Mouse (Mus musculus): Measurements from ENCODE around the gene 1700029I15Rik. TPM values are rescaled to one million over a fixed set of nuclear protein-coding genes. Genes with fewer than 3 reads are reported as not detected.

The 1700029I15Rik gene
- 0.44 and 1.5 TPM in 2 replicates for polyA plus RNA-seq (2014; fragmentation: Nextera tagmentation; extraction: Ambion mirVana)

- Histone ChIP-seq H3K27ac (replicated peaks in 1 of 2; ENCODE audit: control insufficient read depth in 1 of 2, insufficient read depth in 1 of 2, low read depth in 2 of 2, low read length in 2 of 2) (no peak within 1 kb of the TSS), H3K4me3 (ENCODE audit: control insufficient read depth in 1 of 2, insufficient read depth in 1 of 2, low read depth in 1 of 2, low read length in 2 of 2) (no peak within 1 kb of the TSS), H3K36me3 (ENCODE audit: control insufficient read depth, insufficient read depth, low read length) (peaks cover 55% of the 10 kb centered on the region), H3K27me3 (ENCODE audit: control insufficient read depth, insufficient read depth, low read length) (no peaks in the 10 kb centered on the region), H3K9ac (ENCODE audit: low read length) (no peak within 1 kb of the TSS), H3K4me1 (ENCODE audit: control insufficient read depth in 2 of 2, insufficient read depth in 2 of 2, low read length in 2 of 2) (no peaks in the 10 kb centered on the region), H3K4me2 (ENCODE audit: low read length) (no peak within 1 kb of the TSS), H3K9me3 (ENCODE audit: control insufficient read depth, low read length) (no peaks in the 10 kb centered on the region)
- ATAC-seq (ENCODE audit: insufficient number of reproducible peaks, insufficient read depth, low FRiP score, low read depth), result no peak
- WGBS, result 74% methylated on average over 5 of the region's 5 CpGs
Observed at GRCm38 (mm10) chr2:92381901-92382588, at the start of gene 1700029I15Rik. TSS of gene 1700029I15Rik (plus strand) at chr2:92382538.

- peaks cover 49% of the 10 kb centered on the region for H3K36me3 ChIP-seq (ENCODE audit: control insufficient read depth, insufficient read depth, low read length)
- H3K4me1 ChIP-seq (ENCODE audit: control insufficient read depth in 2 of 2, insufficient read depth in 2 of 2, low read length in 2 of 2), result no peaks in the 10 kb centered on the region
- H3K27me3 ChIP-seq (ENCODE audit: control insufficient read depth, insufficient read depth, low read length), result no peaks in the 10 kb centered on the region
- no peak overlapping the region for H3K27ac ChIP-seq (replicated peaks in 1 of 2; ENCODE audit: control insufficient read depth in 1 of 2, insufficient read depth in 1 of 2, low read depth in 2 of 2, low read length in 2 of 2)
- no peak for ATAC-seq (ENCODE audit: insufficient number of reproducible peaks, insufficient read depth, low FRiP score, low read depth)
- no peak overlapping the region for H3K4me2 ChIP-seq (ENCODE audit: low read length)
- H3K4me3 ChIP-seq (ENCODE audit: control insufficient read depth in 1 of 2, insufficient read depth in 1 of 2, low read depth in 1 of 2, low read length in 2 of 2), result no peak overlapping the region
- no peak overlapping the region for H3K9ac ChIP-seq (ENCODE audit: low read length)
- H3K9me3 ChIP-seq (ENCODE audit: control insufficient read depth, low read length), result no peaks in the 10 kb centered on the region
Observed at GRCm38 (mm10) chr2:92342418-92342817, 39.9 kb upstream of the 1700029I15Rik start.

GRCm38 (mm10) chr2:92347191-92347590, 35.1 kb upstream of the 1700029I15Rik start:
- Histone ChIP-seq H3K9me3 (ENCODE audit: control insufficient read depth, low read length) (no peaks in the 10 kb centered on the region), H3K27ac (replicated peaks in 1 of 2; ENCODE audit: control insufficient read depth in 1 of 2, insufficient read depth in 1 of 2, low read depth in 2 of 2, low read length in 2 of 2) (no peak overlapping the region), H3K9ac (ENCODE audit: low read length) (no peak overlapping the region), H3K27me3 (ENCODE audit: control insufficient read depth, insufficient read depth, low read length) (no peaks in the 10 kb centered on the region), H3K4me3 (ENCODE audit: control insufficient read depth in 1 of 2, insufficient read depth in 1 of 2, low read depth in 1 of 2, low read length in 2 of 2) (no peak overlapping the region), H3K4me1 (ENCODE audit: control insufficient read depth in 2 of 2, insufficient read depth in 2 of 2, low read length in 2 of 2) (0 out of 4 replicates have a peak, but pooled peaks cover 0 to 3% of the 10 kb centered on the region in 2 experiments), H3K36me3 (ENCODE audit: control insufficient read depth, insufficient read depth, low read length) (peaks cover 73% of the 10 kb centered on the region), H3K4me2 (ENCODE audit: low read length) (no peak overlapping the region)
- WGBS, result 88% methylated on average over 2 of the region's 2 CpGs
- ATAC-seq (ENCODE audit: insufficient number of reproducible peaks, insufficient read depth, low FRiP score, low read depth), result no peak

DNA sequence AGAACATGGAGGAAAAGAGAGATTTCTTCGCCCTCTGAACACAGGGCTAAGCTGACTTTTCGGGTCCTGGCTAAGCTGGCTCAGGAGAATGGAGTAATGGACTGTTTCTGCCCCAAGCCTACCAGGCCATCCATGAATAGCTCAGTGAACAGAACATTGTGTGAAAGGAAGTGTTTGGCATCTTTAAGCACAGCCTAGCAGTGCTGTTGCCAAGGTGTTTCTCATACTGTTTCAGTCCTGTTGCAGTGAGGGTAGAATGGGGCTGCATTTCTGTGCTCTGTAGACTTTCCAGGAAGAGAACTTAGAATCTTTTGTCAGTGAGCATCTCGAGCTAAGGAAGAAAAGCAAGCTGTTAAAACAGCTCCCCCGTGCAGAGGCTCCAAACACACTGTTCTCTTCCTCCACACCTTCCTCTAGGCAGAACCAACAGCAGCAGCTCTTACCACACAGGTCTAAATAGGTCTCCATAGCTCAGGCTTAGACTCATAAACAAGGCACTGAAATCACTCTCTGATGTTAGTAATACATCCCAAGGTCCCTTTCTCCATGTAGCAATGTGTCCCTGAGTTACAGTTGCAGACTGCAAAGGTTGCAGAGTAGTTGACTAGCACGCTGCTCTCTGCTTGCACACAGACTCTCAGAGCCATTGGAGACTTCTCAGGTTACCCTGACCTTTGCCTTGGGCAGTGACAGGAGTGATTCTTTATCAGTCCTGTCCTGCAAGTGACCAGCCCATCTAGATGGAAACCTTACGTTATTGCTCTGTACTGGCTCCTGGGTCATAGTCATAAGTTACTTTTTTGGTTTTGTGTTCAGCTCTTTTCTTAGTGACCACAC, 32.5 kb upstream of the 1700029I15Rik start:
- Histone ChIP-seq H3K27me3 (ENCODE audit: control insufficient read depth, insufficient read depth, low read length) (no peaks in the 10 kb centered on the region), H3K4me3 (ENCODE audit: control insufficient read depth in 1 of 2, insufficient read depth in 1 of 2, low read depth in 1 of 2, low read length in 2 of 2) (no peak overlapping the region), H3K4me2 (ENCODE audit: low read length) (no peak overlapping the region), H3K36me3 (ENCODE audit: control insufficient read depth, insufficient read depth, low read length) (peaks cover 86% of the 10 kb centered on the region), H3K9ac (ENCODE audit: low read length) (no peak overlapping the region), H3K27ac (replicated peaks in 1 of 2; ENCODE audit: control insufficient read depth in 1 of 2, insufficient read depth in 1 of 2, low read depth in 2 of 2, low read length in 2 of 2) (no peak overlapping the region), H3K4me1 (ENCODE audit: control insufficient read depth in 2 of 2, insufficient read depth in 2 of 2, low read length in 2 of 2) (0 out of 4 replicates have a peak, but pooled peaks cover 0 to 3% of the 10 kb centered on the region in 2 experiments), H3K9me3 (ENCODE audit: control insufficient read depth, low read length) (no peaks in the 10 kb centered on the region)
- ATAC-seq (ENCODE audit: insufficient number of reproducible peaks, insufficient read depth, low FRiP score, low read depth), result no peak
- 69% methylated on average over 6 of the region's 6 CpGs for WGBS

GRCm38 (mm10) chr2:92350686-92351085, 31.7 kb upstream of the 1700029I15Rik start:
- no peak for ATAC-seq (ENCODE audit: insufficient number of reproducible peaks, insufficient read depth, low FRiP score, low read depth)
- Histone ChIP-seq H3K4me1 (ENCODE audit: control insufficient read depth in 2 of 2, insufficient read depth in 2 of 2, low read length in 2 of 2) (0 out of 4 replicates have a peak, but pooled peaks cover 0 to 3% of the 10 kb centered on the region in 2 experiments), H3K9ac (ENCODE audit: low read length) (no peak overlapping the region), H3K4me2 (ENCODE audit: low read length) (no peak overlapping the region), H3K27me3 (ENCODE audit: control insufficient read depth, insufficient read depth, low read length) (no peaks in the 10 kb centered on the region), H3K36me3 (ENCODE audit: control insufficient read depth, insufficient read depth, low read length) (peaks cover 88% of the 10 kb centered on the region), H3K4me3 (ENCODE audit: control insufficient read depth in 1 of 2, insufficient read depth in 1 of 2, low read depth in 1 of 2, low read length in 2 of 2) (no peak overlapping the region), H3K27ac (replicated peaks in 1 of 2; ENCODE audit: control insufficient read depth in 1 of 2, insufficient read depth in 1 of 2, low read depth in 2 of 2, low read length in 2 of 2) (no peak overlapping the region), H3K9me3 (ENCODE audit: control insufficient read depth, low read length) (no peaks in the 10 kb centered on the region)
- 76% methylated on average over 5 of the region's 5 CpGs for WGBS

- 79% methylated on average over 5 of the region's 5 CpGs for WGBS
- Histone ChIP-seq H3K27me3 (ENCODE audit: control insufficient read depth, insufficient read depth, low read length) (no peaks in the 10 kb centered on the region), H3K4me3 (ENCODE audit: control insufficient read depth in 1 of 2, insufficient read depth in 1 of 2, low read depth in 1 of 2, low read length in 2 of 2) (no peak overlapping the region), H3K9ac (ENCODE audit: low read length) (no peak overlapping the region), H3K9me3 (ENCODE audit: control insufficient read depth, low read length) (no peaks in the 10 kb centered on the region), H3K4me1 (ENCODE audit: control insufficient read depth in 2 of 2, insufficient read depth in 2 of 2, low read length in 2 of 2) (0 out of 4 replicates have a peak, but pooled peaks cover 0 to 3% of the 10 kb centered on the region in 2 experiments), H3K4me2 (ENCODE audit: low read length) (no peak overlapping the region), H3K36me3 (ENCODE audit: control insufficient read depth, insufficient read depth, low read length) (peaks cover 92% of the 10 kb centered on the region), H3K27ac (replicated peaks in 1 of 2; ENCODE audit: control insufficient read depth in 1 of 2, insufficient read depth in 1 of 2, low read depth in 2 of 2, low read length in 2 of 2) (no peak overlapping the region)
- no peak for ATAC-seq (ENCODE audit: insufficient number of reproducible peaks, insufficient read depth, low FRiP score, low read depth)
Observed at GRCm38 (mm10) chr2:92353402-92353801, 28.9 kb upstream of the 1700029I15Rik start.

- no peak for ATAC-seq (ENCODE audit: insufficient number of reproducible peaks, insufficient read depth, low FRiP score, low read depth)
- Histone ChIP-seq H3K36me3 (ENCODE audit: control insufficient read depth, insufficient read depth, low read length) (peaks cover 92% of the 10 kb centered on the region), H3K4me1 (ENCODE audit: control insufficient read depth in 2 of 2, insufficient read depth in 2 of 2, low read length in 2 of 2) (no peaks in the 10 kb centered on the region), H3K9me3 (ENCODE audit: control insufficient read depth, low read length) (no peaks in the 10 kb centered on the region), H3K9ac (ENCODE audit: low read length) (no peak overlapping the region), H3K4me3 (ENCODE audit: control insufficient read depth in 1 of 2, insufficient read depth in 1 of 2, low read depth in 1 of 2, low read length in 2 of 2) (no peak overlapping the region), H3K4me2 (ENCODE audit: low read length) (no peak overlapping the region), H3K27ac (replicated peaks in 1 of 2; ENCODE audit: control insufficient read depth in 1 of 2, insufficient read depth in 1 of 2, low read depth in 2 of 2, low read length in 2 of 2) (no peak overlapping the region), H3K27me3 (ENCODE audit: control insufficient read depth, insufficient read depth, low read length) (no peaks in the 10 kb centered on the region)
- WGBS, result 68% methylated on average over 6 of the region's 6 CpGs
Observed at GRCm38 (mm10) chr2:92354224-92354623, 28.1 kb upstream of the 1700029I15Rik start.

All from heart, embryonic 14.5 days (tissue).